Mouse (Mus musculus): ENCODE measurements around the gene Dusp5.

Gene Dusp5

GRCm38 (mm10) chr19:53519549-53519948 lies 9.4 kb upstream of the Dusp5 start:
- DNase-seq: no peak

- DNase-seq: no peak
These were observed 8.9 kb upstream of the Dusp5 start for GRCm38 (mm10) chr19:53519981-53520380.

- DNase-seq: no peak
These were observed 7.6 kb upstream of the Dusp5 start for GRCm38 (mm10) chr19:53521137-53521795.

GRCm38 (mm10) chr19:53527480-53527879 lies 1.4 kb upstream of the Dusp5 start:
- no peak for DNase-seq

GRCm38 (mm10) chr19:53528131-53528621 lies 733 bp upstream of the Dusp5 start:
- peak in 1 of 2 experiments; percentile 34 for DNase-seq

GRCm38 (mm10) chr19:53529455-53529704 lies 471 bp downstream of the Dusp5 start:
- no peak for DNase-seq

- DNase-seq: peak; percentile 54 to 57
These were observed 1.0 kb downstream of the Dusp5 start for GRCm38 (mm10) chr19:53529705-53530562.

- DNase-seq: peak in 1 of 2 experiments; percentile 62
These were observed 2.5 kb downstream of the Dusp5 start for GRCm38 (mm10) chr19:53531416-53531815.

GRCm38 (mm10) chr19:53532021-53532420 lies 3.1 kb downstream of the Dusp5 start:
- DNase-seq: peak; percentile 72 to 76

- no peak for DNase-seq
These were observed 3.8 kb downstream of the Dusp5 start for GRCm38 (mm10) chr19:53532676-53533075.

GRCm38 (mm10) chr19:53533236-53533635 lies 4.3 kb downstream of the Dusp5 start:
- DNase-seq: no peak

GRCm38 (mm10) chr19:53533810-53534601 lies 5.1 kb downstream of the Dusp5 start:
- peak in 1 of 2 experiments; percentile 27 for DNase-seq

GRCm38 (mm10) chr19:53534757-53535410 lies 6.0 kb downstream of the Dusp5 start:
- DNase-seq: peak in 1 of 2 experiments; percentile 64

GRCm38 (mm10) chr19:53535421-53535820 lies 6.5 kb downstream of the Dusp5 start:
- DNase-seq: peak; percentile 63 to 69

- DNase-seq: no peak
These were observed 7.3 kb downstream of the Dusp5 start for GRCm38 (mm10) chr19:53536251-53536650.

- DNase-seq: peak in 1 of 2 experiments; percentile 54
These were observed 8.1 kb downstream of the Dusp5 start for GRCm38 (mm10) chr19:53536731-53537666.

GRCm38 (mm10) chr19:53538024-53538423 lies 9.1 kb downstream of the Dusp5 start:
- peak in 1 of 2 experiments; percentile 42 for DNase-seq

GRCm38 (mm10) chr19:53538796-53539195 lies 9.9 kb downstream of the Dusp5 start:
- peak in 1 of 2 experiments; percentile 14 for DNase-seq

GRCm38 (mm10) chr19:53539296-53539695 lies 10.4 kb downstream of the Dusp5 start:
- DNase-seq: no peak

GRCm38 (mm10) chr19:53543602-53544001 lies 14.7 kb downstream of the Dusp5 start:
- DNase-seq: no peak

GRCm38 (mm10) chr19:53544923-53545561 lies 16.1 kb downstream of the Dusp5 start:
- DNase-seq: no peak
